Mouse (Mus musculus): ENCODE measurements at regions not wholly inside any gene's neighbourhood (a gene's known extent, or its start where the extent isn't known, plus 50 kb on each side); places are given as distances from the start of the nearest gene placed in this dataset.

DNA sequence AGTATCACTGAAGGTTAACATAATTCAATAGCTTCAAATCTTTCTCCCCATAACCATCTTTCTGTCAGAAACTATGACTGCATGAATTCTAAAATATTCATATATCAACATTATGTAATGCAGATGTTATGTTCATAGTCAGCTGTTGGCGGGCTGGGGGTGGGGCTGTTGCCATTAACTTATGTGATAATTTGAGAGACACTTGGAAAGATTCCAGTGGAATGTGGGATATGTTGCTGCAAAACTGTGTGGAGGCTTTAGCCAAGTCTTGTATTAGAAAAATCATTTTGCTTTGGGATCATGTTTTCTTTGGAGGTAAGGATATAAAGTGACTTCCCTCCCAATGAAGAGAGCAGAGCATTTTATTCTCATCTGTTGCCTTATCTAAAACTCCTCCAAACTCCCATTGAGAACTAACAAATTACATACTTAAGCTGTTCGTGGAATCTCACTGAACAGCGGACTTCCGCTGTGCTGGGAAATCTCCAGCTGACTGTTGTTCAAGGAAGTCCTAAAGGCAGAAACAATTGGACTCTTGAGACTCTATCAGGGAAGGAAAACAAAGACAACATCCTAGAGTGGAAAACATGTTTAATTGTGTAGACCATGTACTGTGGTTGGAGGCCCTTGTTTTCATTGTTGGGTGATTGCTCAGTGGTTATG is 260.2 kb upstream of the Gje1 start:
- TF ChIP-seq CTCF (IDR thresholded peaks at IDR 0.05; ENCODE audit: low read depth, low read length) (no peak), POLR2A (IDR thresholded peaks at IDR 0.05; ENCODE audit: extremely low read depth, insufficient read depth, low read length) (no peak)
